Mouse (Mus musculus) neural tube, embryonic 12.5 days (tissue): ENCODE measurements around the gene Ltf. TPM values are rescaled to one million over a fixed set of nuclear protein-coding genes. Genes with fewer than 3 reads are reported as not detected.

ENCODE experiments used
- ATAC-seq: fragments of 200-750 bp; cut with Nextera tagmentation; 2 replicates; pipeline ENCODE4 v1.8.0; 2017; ENCODE audit warnings: low read depth, mild to moderate bottlenecking, moderate TSS enrichment, moderate library complexity; ENCODE audit not compliant: low FRiP score
- H3K27ac ChIP-seq: fragments of 300-500 bp; sonication (generic); 2 replicates; pipeline ENCODE4 v1.5.1; 2016
- H3K27me3 ChIP-seq: fragments of 300-500 bp; sonication (generic); replicated peaks from 2 replicates; pipeline ENCODE4 v1.6.1; 2016; ENCODE audit warnings: mild to moderate bottlenecking
- H3K36me3 ChIP-seq: fragments of 300-500 bp; sonication (generic); 2 replicates; pipeline ENCODE4 v1.6.1; 2016; ENCODE audit warnings: mild to moderate bottlenecking
- H3K4me1 ChIP-seq: fragments of 300-500 bp; sonication (generic); 2 replicates; pipeline ENCODE4 v1.6.1; 2016
- H3K4me2 ChIP-seq: fragments of 300-500 bp; sonication (generic); replicated peaks from 2 replicates; pipeline ENCODE4 v1.6.1; 2016; ENCODE audit warnings: mild to moderate bottlenecking
- H3K4me3 ChIP-seq: fragments of 300-500 bp; sonication (generic); 2 replicates; pipeline ENCODE4 v1.5.1; 2016
- H3K9ac ChIP-seq: fragments of 300-500 bp; sonication (generic); 2 replicates; pipeline ENCODE4 v1.6.1; 2016; ENCODE audit warnings: mild to moderate bottlenecking
- H3K9me3 ChIP-seq: fragments of 300-500 bp; sonication (generic); 2 replicates; pipeline ENCODE4 v1.6.1; 2016; ENCODE audit warnings: mild to moderate bottlenecking
- WGBS: fragments of 180-500 bp; shearing (Covaris S2); methylation state at CpG from one replicate; pipeline ENCODE4 v1.1.7; 2016; 5-methylcytosine and 5-hydroxymethylcytosine counted together
- polyA plus RNA-seq: library from polyadenylated mRNA; unstranded; fragments of >200 nt; fragmentation: Nextera tagmentation; extraction: Ambion mirVana; gene quantifications from 2 replicates; pipeline ENCODE4 v1.2.1, GENCODE M21; 2016

Gene Ltf
- polyA plus RNA-seq, 1 experiment from 2014 or later = 2.2 TPM

GRCm38 (mm10) chr9:110997245-110997644 lies 21.8 kb upstream of the Ltf start:
- no peak overlapping the region for H3K4me2 ChIP-seq
- no peaks in the 10 kb centered on the region for H3K4me1 ChIP-seq
- 6% methylated on average over 5 of the region's 5 CpGs for WGBS
- H3K9me3 ChIP-seq = no peaks in the 10 kb centered on the region
- no peak overlapping the region for H3K9ac ChIP-seq
- H3K27ac ChIP-seq = no peak overlapping the region
- no peak overlapping the region for H3K4me3 ChIP-seq
- no peaks in the 10 kb centered on the region for H3K36me3 ChIP-seq
- ATAC-seq = no peak
- no peaks in the 10 kb centered on the region for H3K27me3 ChIP-seq

- Histone ChIP-seq H3K36me3 (no peaks in the 10 kb centered on the region), H3K9ac (no peak overlapping the region), H3K4me2 (no peak overlapping the region), H3K4me3 (no peak overlapping the region), H3K27me3 (no peaks in the 10 kb centered on the region), H3K9me3 (no peaks in the 10 kb centered on the region), H3K4me1 (no peaks in the 10 kb centered on the region), H3K27ac (no peak overlapping the region)
- ATAC-seq = no peak
- 88% methylated on average over 2 of the region's 2 CpGs for WGBS
These were observed 20.0 kb upstream of the Ltf start for GRCm38 (mm10) chr9:110999056-110999455.

DNA sequence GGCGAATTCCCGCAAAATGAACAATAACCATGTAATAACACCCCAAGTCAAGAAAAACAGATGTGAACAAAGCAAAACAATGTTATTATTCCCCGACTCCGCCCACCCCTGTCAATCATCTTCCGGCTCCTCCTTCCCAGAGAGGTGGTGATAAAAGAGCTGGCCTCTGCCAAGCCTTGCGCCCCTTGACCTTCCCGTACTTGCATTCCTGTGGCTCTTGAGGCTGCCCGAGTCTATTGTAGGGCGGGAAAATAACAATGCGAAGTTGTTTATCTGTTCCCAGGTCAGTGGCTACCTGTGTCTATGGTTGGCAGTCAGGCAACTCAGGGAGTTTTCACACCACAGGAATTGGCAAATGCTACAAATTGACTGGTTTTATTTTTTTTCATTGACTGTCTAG lies 19.2 kb upstream of the Ltf start:
- Histone ChIP-seq H3K4me3 (no peak overlapping the region), H3K4me1 (no peaks in the 10 kb centered on the region), H3K36me3 (no peaks in the 10 kb centered on the region), H3K9ac (no peak overlapping the region), H3K9me3 (no peaks in the 10 kb centered on the region), H3K27ac (no peak overlapping the region), H3K27me3 (no peaks in the 10 kb centered on the region), H3K4me2 (no peak overlapping the region)
- ATAC-seq = no peak
- 85% methylated on average over 10 of the region's 10 CpGs for WGBS

DNA sequence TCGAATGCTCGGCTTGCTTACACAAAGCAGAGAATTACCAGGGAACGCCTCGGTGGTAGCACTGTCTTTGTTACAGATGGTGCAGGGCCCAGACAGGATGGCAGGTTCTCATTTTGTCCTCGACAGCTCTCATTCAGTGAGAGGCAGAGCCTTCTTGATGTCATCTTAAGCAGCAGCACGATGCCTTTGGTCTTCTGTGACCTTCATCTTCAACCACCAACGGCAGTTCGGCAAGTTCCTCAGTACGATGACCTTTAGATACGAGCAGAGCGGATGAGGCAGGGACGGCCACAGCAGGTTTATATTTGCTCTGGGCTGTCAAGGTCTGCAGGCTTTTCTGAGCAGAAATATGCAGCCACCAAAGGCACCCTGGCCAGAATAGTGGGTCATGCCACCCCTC lies 17.4 kb upstream of the Ltf start:
- WGBS = 87% methylated on average over 12 of the region's 12 CpGs

GRCm38 (mm10) chr9:111003279-111003678 lies 15.8 kb upstream of the Ltf start:
- Histone ChIP-seq H3K36me3 (no peaks in the 10 kb centered on the region), H3K4me3 (no peak overlapping the region), H3K9ac (no peak overlapping the region), H3K9me3 (no peaks in the 10 kb centered on the region), H3K4me1 (no peaks in the 10 kb centered on the region), H3K4me2 (no peak overlapping the region), H3K27me3 (no peaks in the 10 kb centered on the region), H3K27ac (no peak overlapping the region)
- WGBS = 92% methylated on average over 9 of the region's 9 CpGs
- ATAC-seq = no peak

More for the DNA sequence above, 17.4 kb upstream of the Ltf start:
- Histone ChIP-seq H3K36me3 (no peaks in the 10 kb centered on the region), H3K4me3 (no peak overlapping the region), H3K9me3 (no peaks in the 10 kb centered on the region), H3K9ac (no peak overlapping the region), H3K27me3 (no peaks in the 10 kb centered on the region), H3K4me1 (no peaks in the 10 kb centered on the region), H3K4me2 (no peak overlapping the region), H3K27ac (no peak overlapping the region)
- no peak for ATAC-seq

DNA sequence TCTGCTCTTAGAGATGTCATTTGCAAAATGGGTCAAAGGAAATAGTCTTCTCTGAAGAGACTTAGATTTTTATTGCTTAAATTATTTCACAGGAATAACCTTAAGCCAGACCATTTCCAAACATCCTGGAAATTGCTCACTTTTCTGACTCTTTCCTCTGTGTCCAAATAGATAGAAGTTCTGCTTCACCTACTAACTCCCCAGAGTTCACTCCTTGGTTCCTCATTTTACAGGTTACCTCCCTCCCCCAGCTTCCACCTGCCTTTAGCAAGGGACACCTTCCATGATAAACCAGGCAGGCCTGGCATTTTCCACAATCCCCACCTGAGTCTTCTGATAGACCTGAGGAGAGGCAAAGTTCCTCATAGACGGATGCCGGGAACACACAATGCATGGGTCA lies 12.5 kb upstream of the Ltf start:
- H3K36me3 ChIP-seq = no peaks in the 10 kb centered on the region
- WGBS = 99% methylated on average over 2 of the region's 2 CpGs

GRCm38 (mm10) chr9:111009763-111010162 lies 9.3 kb upstream of the Ltf start:
- no peak overlapping the region for H3K4me3 ChIP-seq
- H3K9me3 ChIP-seq = no peaks in the 10 kb centered on the region
- H3K4me2 ChIP-seq = no peak overlapping the region
- WGBS = 66% methylated on average over 3 of the region's 3 CpGs
- no peak for ATAC-seq
- no peak overlapping the region for H3K27ac ChIP-seq
- H3K36me3 ChIP-seq = no peaks in the 10 kb centered on the region
- no peaks in the 10 kb centered on the region for H3K4me1 ChIP-seq
- no peak overlapping the region for H3K9ac ChIP-seq
- no peaks in the 10 kb centered on the region for H3K27me3 ChIP-seq

More for the DNA sequence above, 12.5 kb upstream of the Ltf start:
- no peaks in the 10 kb centered on the region for H3K9me3 ChIP-seq
- no peak overlapping the region for H3K4me3 ChIP-seq
- no peak for ATAC-seq
- no peaks in the 10 kb centered on the region for H3K4me1 ChIP-seq
- no peak overlapping the region for H3K4me2 ChIP-seq
- H3K9ac ChIP-seq = no peak overlapping the region
- no peaks in the 10 kb centered on the region for H3K27me3 ChIP-seq
- no peak overlapping the region for H3K27ac ChIP-seq

- H3K36me3 ChIP-seq = no peaks in the 10 kb centered on the region
- H3K9me3 ChIP-seq = no peaks in the 10 kb centered on the region
- H3K9ac ChIP-seq = no peak overlapping the region
- H3K4me3 ChIP-seq = no peak overlapping the region
- no peak for ATAC-seq
- H3K27ac ChIP-seq = no peak overlapping the region
- H3K4me2 ChIP-seq = no peak overlapping the region
- no peaks in the 10 kb centered on the region for H3K27me3 ChIP-seq
- 92% methylated on average over 9 of the region's 9 CpGs for WGBS
- H3K4me1 ChIP-seq = no peaks in the 10 kb centered on the region
These were observed 7.5 kb upstream of the Ltf start for GRCm38 (mm10) chr9:111011550-111011949.

DNA sequence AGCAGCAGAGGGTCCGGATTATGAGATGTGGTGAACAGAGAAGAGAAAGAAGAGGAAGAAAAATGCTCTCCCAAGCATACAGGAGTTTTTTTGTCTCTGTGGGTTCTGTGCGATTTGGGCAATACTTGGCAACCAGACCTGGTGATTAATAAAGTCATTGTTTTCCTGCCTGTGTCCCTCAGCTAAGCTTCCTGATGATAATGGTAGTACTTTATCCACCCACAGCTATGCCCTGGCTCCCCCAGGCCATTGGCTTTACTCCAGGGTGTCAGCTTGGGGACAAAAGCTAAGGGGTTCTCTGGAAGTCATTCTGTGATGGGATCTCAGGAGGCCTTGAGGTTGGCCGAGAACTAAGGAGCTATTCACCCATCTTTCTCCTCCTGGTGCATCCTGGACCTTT lies 7.0 kb upstream of the Ltf start:
- no peaks in the 10 kb centered on the region for H3K4me1 ChIP-seq
- no peak for ATAC-seq
- H3K4me2 ChIP-seq = no peak overlapping the region
- no peak overlapping the region for H3K9ac ChIP-seq
- H3K27me3 ChIP-seq = no peaks in the 10 kb centered on the region
- H3K9me3 ChIP-seq = no peaks in the 10 kb centered on the region
- 83% methylated on average over 3 of the region's 3 CpGs for WGBS
- H3K36me3 ChIP-seq = no peaks in the 10 kb centered on the region
- no peak overlapping the region for H3K27ac ChIP-seq
- H3K4me3 ChIP-seq = no peak overlapping the region

DNA sequence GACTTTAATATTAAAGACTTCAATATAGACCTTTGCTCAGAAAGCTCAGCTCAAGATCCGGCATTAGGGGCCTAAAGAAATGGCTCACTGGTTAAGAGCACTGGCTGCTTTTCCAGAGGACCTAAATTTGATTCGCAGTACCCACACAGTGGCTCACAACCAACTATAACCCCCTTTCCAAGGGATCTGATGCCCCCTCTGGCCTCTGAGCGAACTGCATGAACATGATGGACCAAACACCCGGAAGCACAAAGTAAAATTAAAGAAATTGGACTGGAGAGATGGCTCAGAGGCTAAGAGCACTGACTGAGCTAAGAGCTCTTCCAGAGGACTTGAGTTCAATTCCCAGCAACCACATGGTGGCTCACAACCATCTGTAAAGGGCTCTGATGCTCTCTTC lies 3.4 kb upstream of the Ltf start:
- WGBS = 82% methylated on average over 4 of the region's 4 CpGs
- Histone ChIP-seq H3K36me3 (no peaks in the 10 kb centered on the region), H3K9ac (no peak overlapping the region), H3K27ac (no peak overlapping the region), H3K4me3 (no peak overlapping the region), H3K4me2 (no peak overlapping the region), H3K9me3 (no peaks in the 10 kb centered on the region), H3K4me1 (no peaks in the 10 kb centered on the region), H3K27me3 (no peaks in the 10 kb centered on the region)
- no peak for ATAC-seq

- Histone ChIP-seq H3K4me1 (no peaks in the 10 kb centered on the region), H3K4me2 (no peak overlapping the region), H3K27me3 (no peaks in the 10 kb centered on the region), H3K27ac (no peak overlapping the region), H3K36me3 (no peaks in the 10 kb centered on the region), H3K4me3 (no peak overlapping the region), H3K9ac (no peak overlapping the region), H3K9me3 (no peaks in the 10 kb centered on the region)
- 88% methylated on average over 10 of the region's 10 CpGs for WGBS
- no peak for ATAC-seq
These were observed 7.7 kb downstream of the Ltf start for GRCm38 (mm10) chr9:111026791-111027190.

DNA sequence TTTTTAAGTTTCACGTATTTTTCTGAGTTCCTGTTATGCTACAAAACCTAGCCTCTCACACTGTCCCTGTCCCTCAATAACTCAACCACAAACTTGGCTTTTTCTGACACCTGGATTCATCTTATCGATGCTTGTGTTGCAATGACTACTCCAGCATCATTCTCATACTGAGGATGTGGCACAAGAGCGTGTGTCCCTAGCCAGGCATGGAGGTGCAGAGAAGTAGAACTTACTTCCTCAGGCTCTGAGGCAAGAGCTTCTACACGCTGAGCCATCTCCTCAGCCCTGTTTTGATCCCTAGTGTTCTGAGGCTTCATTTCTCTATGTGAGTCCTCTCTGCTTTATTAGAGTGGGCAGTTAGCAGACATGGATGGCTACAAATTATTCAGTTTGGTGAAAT lies 14.6 kb downstream of the Ltf start:
- Histone ChIP-seq H3K9me3 (no peaks in the 10 kb centered on the region), H3K27me3 (no peaks in the 10 kb centered on the region), H3K4me2 (no peak overlapping the region), H3K9ac (no peak overlapping the region), H3K27ac (no peak overlapping the region), H3K36me3 (no peaks in the 10 kb centered on the region), H3K4me1 (no peaks in the 10 kb centered on the region), H3K4me3 (no peak overlapping the region)
- whole genome bisulfite sequencing = 88% methylated on average over 4 of the region's 4 CpGs
- no peak for ATAC-seq

GRCm38 (mm10) chr9:111039966-111040365 lies 20.9 kb downstream of the Ltf start:
- Histone ChIP-seq H3K27ac (no peak overlapping the region), H3K4me3 (no peak overlapping the region), H3K4me2 (no peak overlapping the region), H3K36me3 (no peaks in the 10 kb centered on the region), H3K27me3 (no peaks in the 10 kb centered on the region), H3K4me1 (no peaks in the 10 kb centered on the region), H3K9me3 (no peaks in the 10 kb centered on the region), H3K9ac (no peak overlapping the region)
- WGBS = 85% methylated on average over 4 of the region's 4 CpGs
- no peak for ATAC-seq
